Mouse (Mus musculus): ENCODE results near the gene Gm13288. TPM values are rescaled to one million over a fixed set of nuclear protein-coding genes. Genes with fewer than 3 reads are reported as not detected.
"Not testable (repeated sequence)": the region's sequence is repeated elsewhere in the genome, so short reads cannot be mapped to it uniquely, and the experiment has no call there.

Gene Gm13288
- not detected for total RNA-seq (2021)
- long read RNA-seq = 0 reads

DNA sequence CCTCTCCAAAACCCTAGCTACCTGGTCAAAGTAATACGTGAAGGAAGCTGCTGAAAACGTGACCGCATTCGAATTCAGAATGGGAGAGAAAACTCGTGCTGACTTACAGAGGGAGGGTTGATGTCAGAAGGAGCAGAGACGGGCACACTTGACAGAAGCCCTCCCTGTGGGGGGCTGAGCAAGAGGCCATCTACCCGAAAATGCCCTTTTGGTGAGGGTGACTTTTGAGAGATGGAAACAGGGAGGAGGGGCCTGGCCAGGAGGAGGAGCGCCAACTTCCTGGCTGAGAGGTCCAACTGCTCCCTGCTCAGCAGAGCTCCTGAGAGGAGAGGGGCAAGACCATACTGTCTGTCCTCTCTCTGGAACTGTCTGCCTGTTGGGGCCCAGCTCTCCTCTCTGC, at the start of gene Gm13288:
TSS of gene Gm13288 (plus strand) at position 301 of the 400 bp plus-strand sequence.
- DNase-seq (ENCODE audit: low spot score in 2 of 2) = not testable (repeated sequence)

GRCm38 (mm10) chr4:88756581-88757513, 48.5 kb upstream of the Gm13288 start:
- not testable (repeated sequence) for DNase-seq (ENCODE audit: low spot score in 2 of 2)

- peak; percentile 90 to 95 for DNase-seq (ENCODE audit: low spot score in 2 of 2)
Observed at GRCm38 (mm10) chr4:88757628-88758031, 47.7 kb upstream of the Gm13288 start.

DNA sequence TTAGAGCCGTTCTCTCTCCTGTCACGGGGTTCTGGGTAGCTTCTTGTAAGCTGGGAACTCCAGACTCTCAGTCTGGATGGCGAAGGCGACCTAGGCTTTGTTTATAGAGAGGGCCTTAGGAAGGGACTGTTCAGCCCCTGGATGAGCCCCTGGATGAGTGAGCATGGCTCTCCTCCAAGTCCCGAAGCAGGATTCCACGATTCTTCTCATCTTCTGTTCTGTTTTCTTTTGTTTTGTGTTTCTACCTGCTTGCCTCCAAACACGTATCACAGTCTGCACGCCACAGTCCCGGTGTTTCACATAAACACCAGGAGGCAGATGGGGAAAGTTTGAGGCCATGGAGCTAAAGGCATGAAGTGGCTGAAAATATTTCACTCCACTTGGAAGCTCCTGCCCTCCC, 46.6 kb upstream of the Gm13288 start:
- peak in 1 of 2 experiments; percentile 10 for DNase-seq (ENCODE audit: low spot score in 2 of 2)

DNA sequence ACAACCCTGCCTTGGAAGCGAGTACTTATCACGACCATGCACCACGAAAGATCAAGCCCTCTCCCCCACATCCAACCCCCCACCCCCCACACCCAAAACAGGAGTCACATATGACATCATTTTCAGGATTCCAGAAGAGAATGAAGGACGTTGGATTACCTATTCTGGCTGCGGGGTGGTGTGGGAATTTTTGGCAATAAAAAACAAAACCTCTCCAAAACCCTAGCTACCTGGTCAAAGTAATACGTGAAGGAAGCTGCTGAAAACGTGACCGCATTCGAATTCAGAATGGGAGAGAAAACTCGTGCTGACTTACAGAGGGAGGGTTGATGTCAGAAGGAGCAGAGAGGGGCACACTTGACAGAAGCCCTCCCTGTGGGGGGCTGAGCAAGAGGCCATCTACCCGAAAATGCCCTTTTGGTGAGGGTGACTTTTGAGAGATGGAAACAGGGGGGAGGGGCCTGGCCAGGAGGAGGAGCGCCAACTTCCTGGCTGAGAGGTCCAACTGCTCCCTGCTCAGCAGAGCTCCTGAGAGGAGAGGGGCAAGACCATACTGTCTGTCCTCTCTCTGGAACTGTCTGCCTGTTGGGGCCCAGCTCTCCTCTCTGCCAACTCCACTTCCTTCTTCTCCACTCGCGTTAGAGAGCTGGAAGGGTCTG, 45.6 kb upstream of the Gm13288 start, which contains the start of gene Gm13283:
TSS of gene Gm13283 (plus strand) at position 510 of the 659 bp plus-strand sequence.
- peak in 1 of 2 experiments; percentile 17 for DNase-seq (ENCODE audit: low spot score in 2 of 2)

GRCm38 (mm10) chr4:88760431-88760830, 44.9 kb upstream of the Gm13288 start:
- DNase-seq (ENCODE audit: low spot score in 2 of 2) = peak; percentile 21 to 48

DNA sequence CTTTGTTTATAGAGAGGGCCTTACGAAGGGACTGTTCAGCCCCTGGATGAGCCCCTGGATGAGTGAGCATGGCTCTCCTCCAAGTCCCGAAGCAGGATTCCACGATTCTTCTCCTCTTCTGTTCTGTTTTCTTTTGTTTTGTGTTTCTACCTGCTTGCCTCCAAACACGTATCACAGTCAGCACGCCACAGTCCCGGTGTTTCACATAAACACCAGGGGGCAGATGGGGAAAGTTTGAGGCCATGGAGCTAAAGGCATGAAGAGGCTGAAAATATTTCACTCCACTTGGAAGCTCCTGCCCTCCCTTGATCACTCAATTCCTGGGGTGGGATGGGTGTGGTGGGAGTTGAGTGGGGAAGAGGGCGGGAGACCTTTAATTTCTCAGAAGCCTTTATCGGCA, 43.6 kb upstream of the Gm13288 start:
- DNase-seq (ENCODE audit: low spot score in 2 of 2) = peak; percentile 61 to 71

- peak in 1 of 2 experiments; percentile 17 for DNase-seq (ENCODE audit: low spot score in 2 of 2)
Observed at GRCm38 (mm10) chr4:88762341-88762740, 43.0 kb upstream of the Gm13288 start.

- peak in 1 of 2 experiments; percentile 16 for DNase-seq (ENCODE audit: low spot score in 2 of 2)
Observed at GRCm38 (mm10) chr4:88763384-88764018, 41.8 kb upstream of the Gm13288 start.

- DNase-seq (ENCODE audit: low spot score in 2 of 2) = not testable (repeated sequence)
Observed at GRCm38 (mm10) chr4:88773534-88773933, 31.8 kb upstream of the Gm13288 start, which contains the start of gene Gm13290. Gene Gm13290 (plus strand): TSS chr4:88773834.

GRCm38 (mm10) chr4:88776622-88777021, 28.7 kb upstream of the Gm13288 start, which contains the start of gene Gm13289:
Gene Gm13289 (plus strand): TSS chr4:88776922.
- not testable (repeated sequence) for DNase-seq (ENCODE audit: low spot score in 2 of 2)

DNA sequence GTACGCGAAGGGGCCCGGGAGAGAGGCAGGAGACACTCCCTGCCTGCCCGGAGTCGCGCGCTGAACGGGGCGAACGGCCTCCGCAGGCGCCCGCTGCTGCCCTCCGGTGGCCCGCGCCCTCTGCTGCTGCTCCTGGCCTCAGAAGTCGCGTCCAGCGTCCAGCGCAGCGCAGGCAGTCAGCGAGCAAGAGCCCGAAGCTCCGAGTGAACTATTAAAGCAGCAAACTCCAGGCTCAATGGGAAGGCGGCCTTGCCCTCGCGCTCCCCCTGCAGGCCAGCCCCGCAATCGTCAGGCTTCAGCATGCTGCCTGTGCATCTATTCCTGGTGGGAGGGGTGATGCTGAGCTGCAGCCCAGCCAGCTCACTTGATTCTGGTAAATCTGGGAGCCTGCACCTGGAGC, 25.8 kb upstream of the Gm13288 start, which contains the start of gene Gm13272:
TSS of gene Gm13272 (plus strand) at position 301 of the 400 bp plus-strand sequence.
- DNase-seq (ENCODE audit: low spot score in 2 of 2) = not testable (repeated sequence)

GRCm38 (mm10) chr4:88780320-88780719, 25.0 kb upstream of the Gm13288 start:
- DNase-seq (ENCODE audit: low spot score in 2 of 2) = not testable (repeated sequence)

GRCm38 (mm10) chr4:88781831-88782230, 23.5 kb upstream of the Gm13288 start, which contains the start of gene Ifnz:
Gene Ifnz (plus strand): TSS chr4:88782131.
- not testable (repeated sequence) for DNase-seq (ENCODE audit: low spot score in 2 of 2)

DNA sequence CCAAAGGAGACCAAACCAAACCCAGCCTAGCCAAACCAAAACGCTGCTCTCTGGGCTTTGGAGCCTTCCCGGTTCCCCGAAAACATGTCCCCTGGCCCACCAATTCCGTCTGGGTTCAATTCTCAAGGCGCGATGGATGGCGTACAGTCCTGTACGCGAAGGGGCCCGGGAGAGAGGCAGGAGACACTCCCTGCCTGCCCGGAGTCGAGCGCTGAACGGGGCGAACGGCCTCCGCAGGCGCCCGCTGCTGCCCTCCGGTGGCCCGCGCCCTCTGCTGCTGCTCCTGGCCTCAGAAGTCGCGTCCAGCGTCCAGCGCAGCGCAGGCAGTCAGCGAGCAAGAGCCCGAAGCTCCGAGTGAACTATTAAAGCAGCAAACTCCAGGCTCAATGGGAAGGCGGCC, 23.0 kb upstream of the Gm13288 start:
- not testable (repeated sequence) for DNase-seq (ENCODE audit: low spot score in 2 of 2)

DNA sequence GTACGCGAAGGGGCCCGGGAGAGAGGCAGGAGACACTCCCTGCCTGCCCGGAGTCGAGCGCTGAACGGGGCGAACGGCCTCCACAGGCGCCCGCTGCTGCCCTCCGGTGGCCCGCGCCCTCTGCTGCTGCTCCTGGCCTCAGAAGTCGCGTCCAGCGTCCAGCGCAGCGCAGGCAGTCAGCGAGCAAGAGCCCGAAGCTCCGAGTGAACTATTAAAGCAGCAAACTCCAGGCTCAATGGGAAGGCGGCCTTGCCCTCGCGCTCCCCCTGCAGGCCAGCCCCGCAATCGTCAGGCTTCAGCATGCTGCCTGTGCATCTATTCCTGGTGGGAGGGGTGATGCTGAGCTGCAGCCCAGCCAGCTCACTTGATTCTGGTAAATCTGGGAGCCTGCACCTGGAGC, 19.9 kb upstream of the Gm13288 start, which contains the start of gene Gm13276:
TSS of gene Gm13276 (plus strand) at position 301 of the 400 bp plus-strand sequence.
- not testable (repeated sequence) for DNase-seq (ENCODE audit: low spot score in 2 of 2)

DNA sequence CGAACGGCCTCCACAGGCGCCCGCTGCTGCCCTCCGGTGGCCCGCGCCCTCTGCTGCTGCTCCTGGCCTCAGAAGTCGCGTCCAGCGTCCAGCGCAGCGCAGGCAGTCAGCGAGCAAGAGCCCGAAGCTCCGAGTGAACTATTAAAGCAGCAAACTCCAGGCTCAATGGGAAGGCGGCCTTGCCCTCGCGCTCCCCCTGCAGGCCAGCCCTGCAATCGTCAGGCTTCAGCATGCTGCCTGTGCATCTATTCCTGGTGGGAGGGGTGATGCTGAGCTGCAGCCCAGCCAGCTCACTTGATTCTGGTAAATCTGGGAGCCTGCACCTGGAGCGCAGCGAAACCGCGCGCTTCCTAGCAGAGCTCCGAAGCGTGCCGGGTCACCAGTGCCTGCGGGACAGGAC, 16.9 kb upstream of the Gm13288 start, which contains the start of gene Gm13277:
TSS of gene Gm13277 (plus strand) at position 231 of the 400 bp plus-strand sequence.
- peak; percentile 58 to 79 for DNase-seq (ENCODE audit: low spot score in 2 of 2)

DNA sequence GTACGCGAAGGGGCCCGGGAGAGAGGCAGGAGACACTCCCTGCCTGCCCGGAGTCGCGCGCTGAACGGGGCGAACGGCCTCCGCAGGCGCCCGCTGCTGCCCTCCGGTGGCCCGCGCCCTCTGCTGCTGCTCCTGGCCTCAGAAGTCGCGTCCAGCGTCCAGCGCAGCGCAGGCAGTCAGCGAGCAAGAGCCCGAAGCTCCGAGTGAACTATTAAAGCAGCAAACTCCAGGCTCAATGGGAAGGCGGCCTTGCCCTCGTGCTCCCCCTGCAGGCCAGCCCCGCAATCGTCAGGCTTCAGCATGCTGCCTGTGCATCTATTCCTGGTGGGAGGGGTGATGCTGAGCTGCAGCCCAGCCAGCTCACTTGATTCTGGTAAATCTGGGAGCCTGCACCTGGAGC, 14.1 kb upstream of the Gm13288 start, which contains the start of gene Gm13278:
TSS of gene Gm13278 (plus strand) at position 301 of the 400 bp plus-strand sequence.
- DNase-seq (ENCODE audit: low spot score in 2 of 2) = not testable (repeated sequence)

DNA sequence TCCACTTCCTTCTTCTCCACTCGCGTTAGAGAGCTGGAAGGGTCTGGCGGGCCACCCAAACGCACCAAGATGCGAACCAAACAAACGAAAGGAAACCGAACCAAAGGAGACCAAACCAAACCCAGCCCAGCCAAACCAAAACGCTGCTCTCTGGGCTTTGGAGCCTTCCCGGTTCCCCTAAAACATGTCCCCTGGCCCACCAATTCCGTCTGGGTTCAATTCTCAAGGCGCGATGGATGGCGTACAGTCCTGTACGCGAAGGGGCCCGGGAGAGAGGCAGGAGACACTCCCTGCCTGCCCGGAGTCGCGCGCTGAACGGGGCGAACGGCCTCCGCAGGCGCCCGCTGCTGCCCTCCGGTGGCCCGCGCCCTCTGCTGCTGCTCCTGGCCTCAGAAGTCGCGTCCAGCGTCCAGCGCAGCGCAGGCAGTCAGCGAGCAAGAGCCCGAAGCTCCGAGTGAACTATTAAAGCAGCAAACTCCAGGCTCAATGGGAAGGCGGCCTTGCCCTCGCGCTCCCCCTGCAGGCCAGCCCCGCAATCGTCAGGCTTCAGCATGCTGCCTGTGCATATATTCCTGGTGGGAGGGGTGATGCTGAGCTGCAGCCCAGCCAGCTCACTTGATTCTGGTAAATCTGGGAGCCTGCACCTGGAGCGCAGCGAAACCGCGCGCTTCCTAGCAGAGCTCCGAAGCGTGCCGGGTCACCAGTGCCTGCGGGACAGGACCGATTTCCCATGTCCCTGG, 11.2 kb upstream of the Gm13288 start, which contains the start of gene Gm13275:
TSS of gene Gm13275 (plus strand) at position 552 of the 740 bp plus-strand sequence.
- DNase-seq (ENCODE audit: low spot score in 2 of 2) = peak; percentile 52 to 63

- DNase-seq (ENCODE audit: low spot score in 2 of 2) = not testable (repeated sequence)
Observed at GRCm38 (mm10) chr4:88797097-88797496, 8.2 kb upstream of the Gm13288 start, which contains the start of gene Gm13279. Gene Gm13279 (plus strand): TSS chr4:88797397.

Data from layer of hippocampus, adult 18-20 months (tissue).